Mouse (Mus musculus) E14TG2a.4 (cell line): Measurements from ENCODE around the gene Klc1.

Source experiments
- CTCF ChIP-seq: conservative IDR thresholded peaks from 2 replicates; pipeline ENCODE4 v1.5.1; 2014; ENCODE audit warnings: low read length
- POU5F1 ChIP-seq: IDR thresholded peaks from 2 replicates; pipeline ENCODE4 v1.6.1; 2014; ENCODE audit warnings: low read length, borderline replicate concordance

DNA sequence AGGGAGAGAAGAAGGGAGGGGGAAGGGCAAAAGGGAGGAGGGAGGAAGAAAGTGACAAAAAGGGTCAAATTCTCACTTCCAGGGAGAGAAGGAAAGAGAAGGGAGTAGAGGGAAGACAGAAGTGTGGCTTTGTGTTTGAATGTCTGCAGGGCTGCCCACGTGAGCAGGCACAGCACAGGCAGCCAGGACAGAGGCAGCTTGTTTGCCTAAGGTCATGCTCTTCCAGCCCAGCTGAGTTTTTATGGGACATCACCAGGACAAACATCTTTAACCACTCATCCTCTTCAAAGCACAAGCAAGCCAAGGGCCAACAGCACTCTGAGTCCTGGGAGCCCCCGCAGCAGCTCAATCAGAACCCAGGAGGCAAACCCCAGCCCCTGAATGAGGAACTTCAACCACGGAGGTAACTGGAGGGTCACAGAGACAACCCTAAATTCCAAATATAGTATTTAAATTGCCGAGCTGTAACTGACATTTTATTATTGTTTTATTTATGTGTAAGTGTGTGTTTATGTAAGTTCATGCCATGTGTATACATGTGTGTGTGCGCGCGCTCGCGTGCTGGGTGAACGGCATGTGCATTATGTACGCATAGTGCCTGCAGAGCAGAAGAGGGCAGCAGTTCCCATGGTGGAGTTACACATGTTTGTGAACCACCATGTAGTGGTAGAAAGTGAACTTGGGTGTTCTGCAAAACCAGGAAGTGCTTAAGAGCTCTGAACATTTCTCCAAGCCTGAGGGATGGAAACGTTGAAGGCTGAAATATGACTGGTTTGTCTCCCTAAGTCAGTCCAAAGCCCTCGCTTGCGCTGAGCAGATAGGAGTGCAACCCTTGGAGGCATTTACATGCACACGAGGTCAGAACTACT, 84.2 kb downstream of the Klc1 start:
- TF ChIP-seq CTCF (no peak), POU5F1 (no peak)
